Comparison of ENCODE assay signal across 8 mouse cellular contexts in the genomic region with DNA sequence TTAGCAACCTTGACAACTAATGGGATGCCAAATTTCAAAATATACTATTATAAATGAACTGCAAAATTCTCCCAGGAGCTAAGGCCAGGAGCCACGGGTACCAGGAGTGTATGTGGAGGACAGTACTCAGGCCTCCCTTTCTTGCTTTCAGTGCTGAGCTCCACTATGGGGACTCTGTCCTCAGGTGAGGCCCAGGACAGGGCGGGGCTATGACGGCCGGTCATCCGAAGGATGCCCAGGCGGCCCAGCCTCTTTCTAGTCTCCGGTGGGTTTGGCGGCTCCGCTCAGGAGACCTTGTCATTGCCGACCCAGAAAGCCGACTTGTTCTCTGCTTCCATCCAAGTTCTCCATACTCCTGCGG. TPM values are rescaled to one million over a fixed set of nuclear protein-coding genes. Genes with fewer than 3 reads are reported as not detected.
DNase-seq lines count a peak whose midpoint lies in the region; ATAC-seq and TF ChIP-seq lines count a peak whose summit lies in the region.

No protein-coding gene starts in this region.

- 14% methylated on average over 12 of the region's 12 CpGs for WGBS in heart, embryonic 10.5 days
- 27% methylated on average over 12 of the region's 12 CpGs for WGBS in hindbrain, embryonic 10.5 days

- ATAC-seq in megakaryocyte progenitor cell, adult 5-6 weeks (replicated peaks; ENCODE audit: poor library complexity): peak; percentile 22

- in situ Hi-C loops in ES-E14 (cut with MboI; ENCODE audit: low sequenced_read_pairs in 2 of 2, unreplicated experiment in 2 of 2): no loop called here

- intact Hi-C loops in heart, postnatal 14 days (cut with DNase I): no loop called here
- intact Hi-C loops in left cerebral cortex, postnatal 4 days (cut with DNase I): no loop called here

- no peak for DNase-seq in heart, embryonic 10.5 days (ENCODE audit: low spot score)
- DNase-seq in heart, postnatal 14 days: no peak
- DNase-seq in ES-E14 (ENCODE audit: low read depth, low spot score): no peak
- DNase-seq in hindbrain, embryonic 10.5 days (ENCODE audit: low spot score): no peak
- DNase-seq in left cerebral cortex, postnatal 4 days: no peak
- DNase-seq in urinary bladder, postnatal 4 days (ENCODE audit: low spot score in 2 of 2): no peak
- no peak for DNase-seq in urinary bladder, adult 18-20 months (ENCODE audit: low spot score in 2 of 2)

- H3K36me3 ChIP-seq in heart, embryonic 10.5 days: no peaks in the 10 kb centered on the region
- H3K36me3 ChIP-seq in ES-E14 (ENCODE audit: control insufficient read depth, insufficient read depth, low read length, poor library complexity, severe bottlenecking): no peaks in the 10 kb centered on the region
- no peaks in the 10 kb centered on the region for H3K36me3 ChIP-seq in hindbrain, embryonic 10.5 days

- 0 out of 2 replicates have a peak, but pooled peaks cover 3% of the 10 kb centered on the region for H3K4me1 ChIP-seq in heart, embryonic 10.5 days
- no peaks in the 10 kb centered on the region for H3K4me1 ChIP-seq in ES-E14 (ENCODE audit: control insufficient read depth in 2 of 2, insufficient read depth in 2 of 2, low read length in 2 of 2, poor library complexity in 1 of 2)
- H3K4me1 ChIP-seq in hindbrain, embryonic 10.5 days (replicated peaks): peaks cover 9% of the 10 kb centered on the region

- H3K9ac ChIP-seq in ES-E14 (ENCODE audit: insufficient read depth, low read depth, low read length, poor library complexity, severe bottlenecking): no peak overlapping the region

- no peaks in the 10 kb centered on the region for H3K9me3 ChIP-seq in heart, embryonic 10.5 days
- H3K9me3 ChIP-seq in ES-E14 (ENCODE audit: control insufficient read depth, insufficient read depth, low read depth, low read length): no peaks in the 10 kb centered on the region
- no peaks in the 10 kb centered on the region for H3K9me3 ChIP-seq in hindbrain, embryonic 10.5 days

- peaks cover 16% of the 10 kb centered on the region for H3K27me3 ChIP-seq in heart, embryonic 10.5 days (ENCODE audit: insufficient read depth, poor library complexity, severe bottlenecking)
- H3K27me3 ChIP-seq in hindbrain, embryonic 10.5 days (ENCODE audit: insufficient read depth, poor library complexity, severe bottlenecking): peaks cover 57% of the 10 kb centered on the region

- H3K27ac ChIP-seq in heart, embryonic 10.5 days: peak overlapping the region; percentile 90
- no peak overlapping the region for H3K27ac ChIP-seq in ES-E14 (ENCODE audit: insufficient read depth, low read depth, low read length, poor library complexity, severe bottlenecking)
- H3K27ac ChIP-seq in hindbrain, embryonic 10.5 days: peak overlapping the region; percentile 91

- H3K4me3 ChIP-seq in heart, embryonic 10.5 days: peak overlapping the region; percentile 67
- peak overlapping the region; percentile 93 to 94 for H3K4me3 ChIP-seq in ES-E14 (ENCODE audit: insufficient read depth in 1 of 2, low read depth in 1 of 2, low read length in 2 of 2, poor library complexity in 1 of 2, severe bottlenecking in 1 of 2)
- peak overlapping the region; percentile 64 for H3K4me3 ChIP-seq in hindbrain, embryonic 10.5 days

TF ChIP-seq in ES-E14, 5 proteins besides CTCF, POLR2A, EP300 and RAD21:
- TF ChIP-seq MAFK (IDR thresholded peaks at IDR 0.05; ENCODE audit: insufficient read depth, low read depth, low read length): no peak
- TF ChIP-seq ZC3H11A (IDR thresholded peaks at IDR 0.05; ENCODE audit: borderline replicate concordance, low read depth, low read length): no peak
- TF ChIP-seq CHD2 (IDR thresholded peaks at IDR 0.05; ENCODE audit: low read depth, low read length): no peak
- TF ChIP-seq ZNF384 (IDR thresholded peaks at IDR 0.05; ENCODE audit: low read depth, low read length): no peak
- no peak for TF ChIP-seq HCFC1 (IDR thresholded peaks at IDR 0.05; ENCODE audit: borderline replicate concordance, insufficient read depth, low read length)

RNA-seq across cellular contexts. Expression of a gene that starts 0.3 kb away (rescaled TPM):
- polyA plus RNA-seq in heart, embryonic 10.5 days (2016; fragmentation: Nextera tagmentation; extraction: Ambion mirVana): 16.3 and 26.4 TPM in 2 replicates
- total RNA-seq in heart, postnatal 14 days (2021): 10 to 100 TPM; 11.7 to 16.4 TPM
- 10.8 and 15.2 TPM in 2 replicates for total RNA-seq in ES-E14 (2012; rRNA removed)
- 16.4 and 16.5 TPM in 2 replicates for polyA plus RNA-seq in hindbrain, embryonic 10.5 days (2016; fragmentation: Nextera tagmentation; extraction: Ambion mirVana)
- 84.0 and 95.6 TPM in 2 replicates for total RNA-seq in megakaryocyte progenitor cell, adult 5-6 weeks (2015)
- 62.2 and 72.5 TPM in 2 replicates for total RNA-seq in megakaryocyte progenitor cell, adult 5-6 weeks (2017)
- total RNA-seq in left cerebral cortex, postnatal 4 days (2021): 10 to 100 TPM; 18.1 to 22.2 TPM
